Mouse (Mus musculus): ENCODE measurements around the gene Ctnnb1. TPM values are rescaled to one million over a fixed set of nuclear protein-coding genes. Genes with fewer than 3 reads are reported as not detected.

Ctnnb1 gene
- polyA plus RNA-seq (2014; fragmentation: Nextera tagmentation; extraction: Ambion mirVana), result 861 and 912 TPM in 2 replicates

- H3K27me3 ChIP-seq (ENCODE audit: control insufficient read depth, insufficient read depth, low read length), result 0 out of 2 replicates have a peak, but pooled peaks cover 2% of the 10 kb centered on the region
- no peak for DNase-seq (ENCODE audit: low spot score)
- no peak for ATAC-seq (replicated peaks; ENCODE audit: low FRiP score)
- no peak within 1 kb of the TSS for H3K4me2 ChIP-seq (ENCODE audit: low read depth, low read length, severe bottlenecking)
- H3K9me3 ChIP-seq (ENCODE audit: control insufficient read depth, low read length), result no peaks in the 10 kb centered on the region
- peaks cover 2% of the 10 kb centered on the region; the same call in 1 of the 2 replicates for H3K4me1 ChIP-seq (replicated peaks; ENCODE audit: control insufficient read depth, insufficient read depth, low read length)
- H3K27ac ChIP-seq (ENCODE audit: low read depth, low read length), result no peak within 1 kb of the TSS
- H3K9ac ChIP-seq (ENCODE audit: low read length), result no peak within 1 kb of the TSS
- no peaks in the 10 kb centered on the region for H3K36me3 ChIP-seq (ENCODE audit: control insufficient read depth, insufficient read depth, low read length)
- no peak within 1 kb of the TSS for H3K4me3 ChIP-seq (ENCODE audit: low read depth, low read length)
- 44% methylated on average over 11 of the region's 11 CpGs for WGBS
Measured at GRCm38 (mm10) chr9:120929081-120929480, at the start of gene Ctnnb1. Ctnnb1 (plus strand) TSS chr9:120929216.

- H3K4me3 ChIP-seq (ENCODE audit: low read depth, low read length), result no peak overlapping the region
- ATAC-seq (replicated peaks; ENCODE audit: low FRiP score) (no peak), DNase-seq (ENCODE audit: low spot score) (no peak)
- H3K4me2 ChIP-seq (ENCODE audit: low read depth, low read length, severe bottlenecking), result no peak overlapping the region
- WGBS, result 85% methylated on average over 9 of the region's 9 CpGs
- H3K9me3 ChIP-seq (ENCODE audit: control insufficient read depth, low read length), result no peaks in the 10 kb centered on the region
- no peak overlapping the region for H3K9ac ChIP-seq (ENCODE audit: low read length)
- no peaks in the 10 kb centered on the region for H3K27me3 ChIP-seq (ENCODE audit: control insufficient read depth, insufficient read depth, low read length)
- peaks cover 3% of the 10 kb centered on the region; the same call in 1 of the 2 replicates for H3K4me1 ChIP-seq (replicated peaks; ENCODE audit: control insufficient read depth, insufficient read depth, low read length)
- no peaks in the 10 kb centered on the region for H3K36me3 ChIP-seq (ENCODE audit: control insufficient read depth, insufficient read depth, low read length)
- H3K27ac ChIP-seq (ENCODE audit: low read depth, low read length), result no peak overlapping the region
Measured at GRCm38 (mm10) chr9:120880286-120880685, 48.7 kb upstream of the Ctnnb1 start.

DNA sequence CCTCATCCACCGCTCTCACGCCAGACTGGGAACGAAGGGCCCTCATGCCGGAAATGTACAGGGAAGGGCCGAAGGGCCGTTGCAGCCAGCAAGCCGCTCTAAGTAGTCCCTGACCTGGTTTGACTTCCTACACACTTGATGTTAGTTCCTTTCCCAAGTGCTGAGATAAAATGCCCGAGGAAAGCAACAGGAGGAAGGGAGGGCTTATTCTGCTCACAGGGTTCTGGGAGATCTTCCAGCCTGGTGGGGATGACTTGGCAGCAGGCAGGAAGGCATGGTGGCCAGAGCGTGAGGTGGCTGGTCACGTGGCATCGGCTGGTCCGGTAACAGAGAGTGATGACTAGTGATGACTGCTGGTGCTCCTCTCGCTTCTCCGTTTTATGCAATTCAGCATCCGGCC lies 47.9 kb upstream of the Ctnnb1 start:
- WGBS, result 89% methylated on average over 15 of the region's 15 CpGs
- DNase-seq (ENCODE audit: low spot score), result no peak
- ATAC-seq (replicated peaks; ENCODE audit: low FRiP score), result no peak
- Histone ChIP-seq H3K4me2 (ENCODE audit: low read depth, low read length, severe bottlenecking) (no peak overlapping the region), H3K4me3 (ENCODE audit: low read depth, low read length) (no peak overlapping the region), H3K27ac (ENCODE audit: low read depth, low read length) (no peak overlapping the region), H3K9me3 (ENCODE audit: control insufficient read depth, low read length) (no peaks in the 10 kb centered on the region), H3K4me1 (replicated peaks; ENCODE audit: control insufficient read depth, insufficient read depth, low read length) (peaks cover 3% of the 10 kb centered on the region; the same call in 1 of the 2 replicates), H3K27me3 (ENCODE audit: control insufficient read depth, insufficient read depth, low read length) (no peaks in the 10 kb centered on the region), H3K9ac (ENCODE audit: low read length) (no peak overlapping the region), H3K36me3 (ENCODE audit: control insufficient read depth, insufficient read depth, low read length) (no peaks in the 10 kb centered on the region)

DNA sequence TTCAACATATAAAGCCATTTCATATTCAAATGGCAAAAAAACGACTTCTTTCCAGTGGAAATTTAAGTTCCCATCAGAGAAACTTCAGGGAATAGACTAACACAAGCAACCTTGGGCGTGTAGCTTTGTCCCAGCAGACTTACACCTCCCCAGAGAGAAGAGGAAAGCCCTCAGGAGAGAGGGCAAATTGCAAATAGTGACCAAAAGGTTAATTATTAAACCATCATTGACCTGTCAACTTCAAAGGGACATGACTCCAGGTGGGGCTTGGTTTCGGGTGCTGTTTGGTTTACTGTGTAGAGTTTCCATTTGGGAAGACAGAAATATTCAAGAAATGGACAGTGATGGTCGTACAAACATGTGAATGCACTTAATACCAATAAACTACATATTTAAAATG lies 47.2 kb upstream of the Ctnnb1 start:
- Histone ChIP-seq H3K36me3 (ENCODE audit: control insufficient read depth, insufficient read depth, low read length) (no peaks in the 10 kb centered on the region), H3K9me3 (ENCODE audit: control insufficient read depth, low read length) (no peaks in the 10 kb centered on the region), H3K9ac (ENCODE audit: low read length) (no peak overlapping the region), H3K4me1 (replicated peaks; ENCODE audit: control insufficient read depth, insufficient read depth, low read length) (no peaks in the 10 kb centered on the region; the same call in 1 of the 2 replicates), H3K27ac (ENCODE audit: low read depth, low read length) (no peak overlapping the region), H3K27me3 (ENCODE audit: control insufficient read depth, insufficient read depth, low read length) (no peaks in the 10 kb centered on the region), H3K4me2 (ENCODE audit: low read depth, low read length, severe bottlenecking) (no peak overlapping the region), H3K4me3 (ENCODE audit: low read depth, low read length) (no peak overlapping the region)
- DNase-seq (ENCODE audit: low spot score) (no peak), ATAC-seq (replicated peaks; ENCODE audit: low FRiP score) (no peak)
- 74% methylated on average over 4 of the region's 4 CpGs for WGBS

DNA sequence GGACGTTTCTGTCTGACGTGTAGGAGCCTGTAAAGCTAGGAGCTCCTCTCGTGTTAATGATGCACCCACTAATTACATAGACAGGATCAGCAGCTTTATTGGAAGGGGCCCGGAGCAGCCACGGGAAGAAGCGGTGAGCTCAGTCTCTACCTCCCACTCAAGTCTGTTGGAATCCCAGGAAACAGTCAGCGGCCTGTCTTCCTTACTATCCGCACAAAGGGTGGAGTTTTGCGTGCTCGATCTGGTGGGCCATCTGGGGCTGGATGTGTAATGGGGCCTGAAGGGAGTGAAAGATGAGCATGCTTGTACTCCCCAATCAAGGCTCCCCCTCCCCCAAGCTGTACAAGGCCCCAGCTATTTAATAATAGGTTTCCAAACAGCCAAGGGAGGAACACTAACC lies 44.3 kb upstream of the Ctnnb1 start:
- DNase-seq (ENCODE audit: low spot score), result no peak
- no peaks in the 10 kb centered on the region for H3K27me3 ChIP-seq (ENCODE audit: control insufficient read depth, insufficient read depth, low read length)
- no peaks in the 10 kb centered on the region for H3K4me1 ChIP-seq (replicated peaks; ENCODE audit: control insufficient read depth, insufficient read depth, low read length)
- H3K4me2 ChIP-seq (ENCODE audit: low read depth, low read length, severe bottlenecking), result no peak overlapping the region
- H3K27ac ChIP-seq (ENCODE audit: low read depth, low read length), result no peak overlapping the region
- H3K9me3 ChIP-seq (ENCODE audit: control insufficient read depth, low read length), result no peaks in the 10 kb centered on the region
- no peak for ATAC-seq (replicated peaks; ENCODE audit: low FRiP score)
- no peak overlapping the region for H3K9ac ChIP-seq (ENCODE audit: low read length)
- H3K36me3 ChIP-seq (ENCODE audit: control insufficient read depth, insufficient read depth, low read length), result no peaks in the 10 kb centered on the region
- no peak overlapping the region for H3K4me3 ChIP-seq (ENCODE audit: low read depth, low read length)
- WGBS, result 69% methylated on average over 10 of the region's 10 CpGs

DNA sequence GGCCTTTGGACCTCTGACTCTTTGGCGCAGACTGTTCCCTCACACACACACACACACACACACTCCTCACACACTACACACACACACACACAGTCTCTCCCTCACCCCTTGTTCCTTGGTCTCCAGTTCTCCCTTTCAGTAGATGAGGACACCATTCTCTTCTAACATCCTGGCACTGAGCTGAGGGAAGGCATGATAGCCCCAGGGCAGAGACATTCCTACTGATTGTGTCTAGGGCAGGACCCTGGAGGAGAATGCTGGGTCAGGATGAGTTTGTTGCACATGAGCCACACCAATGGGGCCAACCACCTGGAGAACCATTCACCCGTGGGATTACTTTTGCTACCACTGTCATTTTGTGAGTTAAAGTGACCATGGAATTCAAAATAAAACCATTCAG lies 41.4 kb upstream of the Ctnnb1 start:
- Histone ChIP-seq H3K27me3 (ENCODE audit: control insufficient read depth, insufficient read depth, low read length) (no peaks in the 10 kb centered on the region), H3K27ac (ENCODE audit: low read depth, low read length) (no peak overlapping the region), H3K4me3 (ENCODE audit: low read depth, low read length) (no peak overlapping the region), H3K9ac (ENCODE audit: low read length) (no peak overlapping the region), H3K4me2 (ENCODE audit: low read depth, low read length, severe bottlenecking) (no peak overlapping the region), H3K4me1 (replicated peaks; ENCODE audit: control insufficient read depth, insufficient read depth, low read length) (no peaks in the 10 kb centered on the region), H3K36me3 (ENCODE audit: control insufficient read depth, insufficient read depth, low read length) (no peaks in the 10 kb centered on the region), H3K9me3 (ENCODE audit: control insufficient read depth, low read length) (no peaks in the 10 kb centered on the region)
- WGBS, result 83% methylated on average over 2 of the region's 2 CpGs
- ATAC-seq (replicated peaks; ENCODE audit: low FRiP score) (no peak), DNase-seq (ENCODE audit: low spot score) (no peak)

DNA sequence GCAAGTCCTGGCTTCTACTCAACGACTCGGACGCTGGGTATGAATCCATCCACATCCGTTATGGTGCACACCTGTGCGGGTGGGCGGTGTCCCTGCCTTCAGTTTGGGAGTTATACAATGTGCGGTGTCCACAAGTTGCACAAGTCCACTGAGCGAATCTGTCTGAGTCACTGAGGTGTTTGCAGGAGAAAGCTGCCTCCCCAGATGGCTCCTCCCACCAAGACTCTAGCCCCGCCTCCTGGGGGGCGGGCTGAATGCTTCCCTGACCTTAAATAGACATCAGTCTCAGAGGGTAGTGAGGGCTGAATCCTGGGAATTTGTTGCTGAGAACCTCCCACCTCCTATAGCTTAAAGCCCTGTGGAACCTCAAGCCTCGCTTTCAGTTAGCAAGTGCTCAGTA lies 35.6 kb upstream of the Ctnnb1 start:
- H3K27me3 ChIP-seq (ENCODE audit: control insufficient read depth, insufficient read depth, low read length), result no peaks in the 10 kb centered on the region
- 92% methylated on average over 11 of the region's 11 CpGs for whole genome bisulfite sequencing
- H3K4me1 ChIP-seq (replicated peaks; ENCODE audit: control insufficient read depth, insufficient read depth, low read length), result no peaks in the 10 kb centered on the region
- H3K36me3 ChIP-seq (ENCODE audit: control insufficient read depth, insufficient read depth, low read length), result no peaks in the 10 kb centered on the region
- H3K27ac ChIP-seq (ENCODE audit: low read depth, low read length), result no peak overlapping the region
- ATAC-seq (replicated peaks; ENCODE audit: low FRiP score) (no peak), DNase-seq (ENCODE audit: low spot score) (no peak)
- H3K4me2 ChIP-seq (ENCODE audit: low read depth, low read length, severe bottlenecking), result no peak overlapping the region
- no peak overlapping the region for H3K4me3 ChIP-seq (ENCODE audit: low read depth, low read length)
- no peaks in the 10 kb centered on the region for H3K9me3 ChIP-seq (ENCODE audit: control insufficient read depth, low read length)
- H3K9ac ChIP-seq (ENCODE audit: low read length), result no peak overlapping the region

DNA sequence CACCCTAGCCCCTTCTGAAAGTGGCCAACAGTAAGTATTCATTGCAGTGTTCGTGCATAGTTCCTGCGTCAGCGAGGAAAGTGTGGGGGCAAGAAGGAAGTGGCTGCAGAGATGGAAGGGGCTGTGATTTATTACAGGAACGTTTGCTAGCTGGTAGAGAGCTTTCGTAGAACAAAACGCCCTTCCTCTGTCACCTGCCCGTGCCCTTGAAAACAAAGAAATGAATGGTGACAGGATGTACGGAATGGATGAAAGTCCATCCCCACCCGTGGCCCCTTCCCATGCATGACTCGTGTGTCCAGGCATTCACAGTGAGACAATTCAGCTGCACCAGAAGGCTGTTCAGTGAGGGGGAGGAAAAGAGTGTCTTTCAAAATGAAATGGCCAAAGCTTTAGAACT lies 35.0 kb upstream of the Ctnnb1 start:
- Histone ChIP-seq H3K27ac (ENCODE audit: low read depth, low read length) (no peak overlapping the region), H3K4me1 (replicated peaks; ENCODE audit: control insufficient read depth, insufficient read depth, low read length) (no peaks in the 10 kb centered on the region), H3K4me3 (ENCODE audit: low read depth, low read length) (no peak overlapping the region), H3K9ac (ENCODE audit: low read length) (no peak overlapping the region), H3K4me2 (ENCODE audit: low read depth, low read length, severe bottlenecking) (no peak overlapping the region), H3K9me3 (ENCODE audit: control insufficient read depth, low read length) (no peaks in the 10 kb centered on the region), H3K36me3 (ENCODE audit: control insufficient read depth, insufficient read depth, low read length) (no peaks in the 10 kb centered on the region), H3K27me3 (ENCODE audit: control insufficient read depth, insufficient read depth, low read length) (no peaks in the 10 kb centered on the region)
- no peak for ATAC-seq (replicated peaks; ENCODE audit: low FRiP score)
- 83% methylated on average over 10 of the region's 10 CpGs for WGBS
- DNase-seq (ENCODE audit: low spot score), result no peak

DNA sequence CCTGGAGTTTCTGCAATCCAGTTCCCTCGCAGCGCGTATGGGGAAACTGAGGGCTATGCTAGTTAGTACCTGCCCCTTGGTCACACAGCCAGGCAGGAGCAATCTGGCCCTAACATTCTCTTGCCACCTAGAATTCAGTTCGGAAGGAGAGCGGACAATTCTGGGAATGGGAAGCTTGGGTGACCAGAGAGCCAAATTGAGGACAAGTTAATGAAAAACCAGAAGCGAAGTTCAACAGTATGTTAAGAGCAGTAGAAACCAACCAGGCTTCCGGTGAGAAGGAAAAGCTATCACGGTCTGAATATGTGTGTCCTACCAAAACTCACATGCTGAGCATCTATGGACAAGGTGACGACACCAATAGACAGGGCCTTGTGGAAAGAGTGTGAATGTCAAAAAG lies 34.6 kb upstream of the Ctnnb1 start:
- Histone ChIP-seq H3K9me3 (ENCODE audit: control insufficient read depth, low read length) (no peaks in the 10 kb centered on the region), H3K27ac (ENCODE audit: low read depth, low read length) (no peak overlapping the region), H3K27me3 (ENCODE audit: control insufficient read depth, insufficient read depth, low read length) (no peaks in the 10 kb centered on the region), H3K9ac (ENCODE audit: low read length) (no peak overlapping the region), H3K36me3 (ENCODE audit: control insufficient read depth, insufficient read depth, low read length) (no peaks in the 10 kb centered on the region), H3K4me3 (ENCODE audit: low read depth, low read length) (no peak overlapping the region), H3K4me2 (ENCODE audit: low read depth, low read length, severe bottlenecking) (no peak overlapping the region), H3K4me1 (replicated peaks; ENCODE audit: control insufficient read depth, insufficient read depth, low read length) (no peaks in the 10 kb centered on the region)
- WGBS, result 95% methylated on average over 9 of the region's 9 CpGs
- no peak for ATAC-seq (replicated peaks; ENCODE audit: low FRiP score)
- no peak for DNase-seq (ENCODE audit: low spot score)
